Mouse (Mus musculus) G1E (cell line): ENCODE measurements around the gene Uri1. TPM values are rescaled to one million over a fixed set of nuclear protein-coding genes. Genes with fewer than 3 reads are reported as not detected.

Source experiments
- ATAC-seq: 2 replicates; pipeline ENCODE4 v1.8.0; 2016; ENCODE audit warnings: mild to moderate bottlenecking; ENCODE audit not compliant: insufficient number of reproducible peaks, poor library complexity, low FRiP score, severe bottlenecking; ENCODE audit errors: extremely low read depth
- DNase-seq: peaks from one replicate; pipeline ENCODE4 v3.0.0; 2012; ENCODE audit warnings: low spot score
- H3K27me3 ChIP-seq: 2 replicates; pipeline ENCODE4 v1.6.1; 2012; ENCODE audit warnings: mild to moderate bottlenecking, low read length, inconsistent platforms; ENCODE audit not compliant: insufficient read depth
- H3K36me3 ChIP-seq: replicated peaks from 2 replicates; pipeline ENCODE3; 2012; ENCODE audit warnings: mild to moderate bottlenecking, inconsistent platforms
- H3K4me1 ChIP-seq: 2 replicates; pipeline ENCODE4 v1.6.1; 2012; ENCODE audit warnings: low read depth, low read length, inconsistent platforms, mixed read lengths; ENCODE audit not compliant: insufficient read depth
- H3K4me3 ChIP-seq: 2 replicates; pipeline ENCODE4 v1.5.1; 2012; ENCODE audit warnings: low read depth, mild to moderate bottlenecking, inconsistent platforms, low read length, moderate library complexity, mixed read lengths
- H3K9me3 ChIP-seq: replicated peaks from 2 replicates; pipeline ENCODE4 v1.6.1; 2012; ENCODE audit warnings: inconsistent platforms
- CTCF ChIP-seq: IDR thresholded peaks from 2 replicates; pipeline ENCODE4 v1.5.1; 2012; ENCODE audit warnings: low read depth, low read length, inconsistent platforms, mixed read lengths
- GATA1 ChIP-seq: IDR thresholded peaks from 2 replicates; pipeline ENCODE4 v1.6.1; 2012; ENCODE audit warnings: borderline replicate concordance, low read length, inconsistent platforms, mixed read lengths
- GATA2 ChIP-seq: IDR thresholded peaks from 2 replicates; pipeline ENCODE4 v1.6.1; 2012; ENCODE audit warnings: low read depth, low read length, inconsistent platforms, borderline replicate concordance
- POLR2AphosphoS5 ChIP-seq: IDR thresholded peaks from 2 replicates; pipeline ENCODE4 v1.6.1; 2012; ENCODE audit warnings: low read depth, low read length, inconsistent platforms; ENCODE audit not compliant: insufficient replicate concordance
- TAL1 ChIP-seq: conservative IDR thresholded peaks from 2 replicates; pipeline ENCODE4 v1.6.1; 2012; ENCODE audit warnings: low read depth, low read length, inconsistent platforms, mixed read lengths
- polyA plus RNA-seq: library from polyadenylated mRNA; stranded (reverse); fragments of >175 nt; gene quantifications from 2 replicates; pipeline ENCODE4 v1.2.3, GENCODE M21; 2012
- total RNA-seq, 2 experiments: library from RNA; stranded (forward) in 1 of 2; stranded (reverse) in 1 of 2; fragments of 200-1000 nt in 1 of 2; fragments of >200 nt in 1 of 2; fragmentation: Nextera tagmentation in 1 of 2; gene quantifications; 2 replicates each; pipeline ENCODE4 v1.2.3; 2014 to 2017

The Uri1 gene
- total and polyA plus RNA-seq, 3 experiments = 30.6 to 109 (median 64.1) TPM

- no peaks in the 10 kb centered on the region for H3K9me3 ChIP-seq
- peaks cover 8% of the 10 kb centered on the region for H3K36me3 ChIP-seq
- DNase-seq = no peak
- peaks cover 18% of the 10 kb centered on the region for H3K27me3 ChIP-seq
- TF ChIP-seq GATA1 = no peak
- no peak for TF ChIP-seq TAL1
- TF ChIP-seq POLR2AphosphoS5 = no peak
- TF ChIP-seq GATA2 = no peak
- TF ChIP-seq CTCF = no peak
- no peak for ATAC-seq
- peak overlapping the region; percentile 84 for H3K4me3 ChIP-seq
- peaks cover 16% of the 10 kb centered on the region for H3K4me1 ChIP-seq
These were observed 3.6 kb downstream of the Uri1 start for GRCm38 (mm10) chr7:38019770-38020169.

GRCm38 (mm10) chr7:38019369-38019749 is 4.0 kb downstream of the Uri1 start:
- ATAC-seq (peak; percentile 72), DNase-seq (peak; percentile 88)
- Histone ChIP-seq H3K36me3 (peaks cover 12% of the 10 kb centered on the region), H3K27me3 (peaks cover 18% of the 10 kb centered on the region), H3K4me3 (peak overlapping the region; percentile 84), H3K4me1 (peaks cover 19% of the 10 kb centered on the region), H3K9me3 (no peaks in the 10 kb centered on the region)
- TF ChIP-seq POLR2AphosphoS5 = no peak
- TF ChIP-seq CTCF = no peak

DNA sequence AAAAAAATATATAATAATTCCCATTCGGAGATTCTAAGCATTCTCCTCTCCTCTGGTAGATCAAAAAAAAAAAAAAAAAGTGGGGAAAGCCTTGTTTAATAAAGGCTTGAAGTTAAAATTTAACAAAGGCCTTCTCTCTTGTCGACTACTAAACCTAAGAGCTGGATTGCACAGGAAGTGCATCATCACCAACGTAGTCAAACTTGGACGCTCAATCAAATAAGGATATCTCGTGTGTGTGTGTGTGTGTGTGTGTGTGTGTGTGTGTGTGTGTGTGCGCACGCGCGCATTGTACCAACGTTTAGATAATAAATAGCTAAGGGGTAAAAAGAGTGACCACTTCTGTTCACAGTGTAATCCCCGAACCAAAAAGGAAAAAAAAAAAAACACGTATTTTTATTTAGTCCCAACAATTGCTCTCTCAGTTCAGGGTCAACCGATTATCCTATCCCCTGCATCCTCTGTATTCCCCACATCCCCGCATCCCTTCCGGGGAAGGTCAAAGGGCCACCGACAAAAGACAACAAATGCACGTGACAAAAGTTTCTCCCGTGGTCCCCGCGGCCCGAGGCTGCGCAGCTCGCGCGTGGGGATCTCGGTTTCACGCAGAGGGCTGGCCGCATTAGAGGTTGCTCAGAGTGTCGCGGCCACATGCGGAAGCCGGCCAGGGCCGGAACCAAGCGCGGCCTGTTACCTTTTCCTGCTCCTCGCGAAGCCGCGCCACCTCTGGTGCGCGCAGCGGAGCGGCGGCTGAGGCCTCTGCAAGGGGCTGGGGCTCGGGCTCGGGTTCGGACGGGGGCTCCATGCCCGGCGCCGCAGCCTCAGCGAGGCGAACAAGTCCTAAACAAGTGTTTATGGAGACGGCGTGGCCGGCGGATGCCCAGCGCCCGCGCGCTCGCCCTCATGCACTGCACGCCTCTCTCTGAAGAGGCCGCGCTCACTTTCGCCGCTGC is 4.7 kb downstream of the Uri1 start:
- Histone ChIP-seq H3K9me3 (no peaks in the 10 kb centered on the region), H3K27me3 (peaks cover 12% of the 10 kb centered on the region), H3K36me3 (peaks cover 16% of the 10 kb centered on the region), H3K4me1 (peaks cover 23% of the 10 kb centered on the region), H3K4me3 (peak overlapping the region; percentile 84)
- DNase-seq (peak; percentile 42), ATAC-seq (peak; percentile 65)
- TF ChIP-seq TAL1 (no peak), POLR2AphosphoS5 (no peak), GATA2 (no peak), CTCF (no peak)

GRCm38 (mm10) chr7:38015356-38015755 is 8.0 kb downstream of the Uri1 start:
- DNase-seq = no peak
- peaks cover 24% of the 10 kb centered on the region for H3K4me1 ChIP-seq
- H3K9me3 ChIP-seq = no peaks in the 10 kb centered on the region
- no peaks in the 10 kb centered on the region for H3K27me3 ChIP-seq
- ATAC-seq = no peak
- H3K4me3 ChIP-seq = no peak overlapping the region
- peaks cover 20% of the 10 kb centered on the region for H3K36me3 ChIP-seq
- TF ChIP-seq CTCF = no peak
- TF ChIP-seq GATA1 = no peak
- TF ChIP-seq TAL1 = no peak
- TF ChIP-seq GATA2 = no peak
- TF ChIP-seq POLR2AphosphoS5 = no peak

GRCm38 (mm10) chr7:38013946-38014345 is 9.4 kb downstream of the Uri1 start:
- no peaks in the 10 kb centered on the region for H3K9me3 ChIP-seq
- peaks cover 20% of the 10 kb centered on the region for H3K4me1 ChIP-seq
- H3K27me3 ChIP-seq = no peaks in the 10 kb centered on the region
- TF ChIP-seq CTCF (no peak), GATA1 (no peak), POLR2AphosphoS5 (no peak), TAL1 (no peak), GATA2 (no peak)
- no peak for DNase-seq
- no peak for ATAC-seq
- H3K4me3 ChIP-seq = no peak overlapping the region
- H3K36me3 ChIP-seq = peaks cover 20% of the 10 kb centered on the region

GRCm38 (mm10) chr7:38012811-38013210 is 10.5 kb downstream of the Uri1 start:
- peaks cover 20% of the 10 kb centered on the region for H3K36me3 ChIP-seq
- TF ChIP-seq GATA2 (no peak), CTCF (no peak), TAL1 (no peak), GATA1 (no peak), POLR2AphosphoS5 (no peak)
- no peak for DNase-seq
- no peaks in the 10 kb centered on the region for H3K9me3 ChIP-seq
- no peak overlapping the region for H3K4me3 ChIP-seq
- H3K27me3 ChIP-seq = no peaks in the 10 kb centered on the region
- H3K4me1 ChIP-seq = peaks cover 20% of the 10 kb centered on the region
- no peak for ATAC-seq
